Mouse (Mus musculus): ENCODE data around the gene Brox. TPM values are rescaled to one million over a fixed set of nuclear protein-coding genes. Genes with fewer than 3 reads are reported as not detected.
A peak's percentile ranks its signal among the peaks of the same experiment; 100 is the strongest.

The Brox gene
- polyA plus RNA-seq, 1 experiment from 2014 or later = 109 TPM

- H3K27me3 ChIP-seq (replicated peaks; ENCODE audit: control insufficient read depth, insufficient read depth, low read length) = no peaks in the 10 kb centered on the region
- no peak overlapping the region for H3K4me2 ChIP-seq (ENCODE audit: low read length)
- H3K4me1 ChIP-seq (ENCODE audit: control insufficient read depth, insufficient read depth, low read length) = no peaks in the 10 kb centered on the region
- no peak for DNase-seq (ENCODE audit: low spot score)
- 91% methylated on average over 4 of the region's 4 CpGs for WGBS
- H3K27ac ChIP-seq (ENCODE audit: low read depth, low read length) = no peak overlapping the region
- no peak for ATAC-seq
- H3K9ac ChIP-seq (ENCODE audit: low read length) = no peak overlapping the region
- peaks cover 88% of the 10 kb centered on the region for H3K36me3 ChIP-seq (ENCODE audit: control insufficient read depth, insufficient read depth, low read length)
- H3K4me3 ChIP-seq (ENCODE audit: low read depth, low read length) = no peak overlapping the region
- H3K9me3 ChIP-seq (replicated peaks; ENCODE audit: control insufficient read depth, low read length) = no peaks in the 10 kb centered on the region
These were observed 7.5 kb downstream of the Brox start for GRCm38 (mm10) chr1:183289576-183289975.

GRCm38 (mm10) chr1:183288351-183288750 is 8.7 kb downstream of the Brox start:
- no peaks in the 10 kb centered on the region for H3K9me3 ChIP-seq (replicated peaks; ENCODE audit: control insufficient read depth, low read length)
- DNase-seq (ENCODE audit: low spot score) = no peak
- WGBS = 87% methylated on average over 3 of the region's 3 CpGs
- no peaks in the 10 kb centered on the region for H3K27me3 ChIP-seq (replicated peaks; ENCODE audit: control insufficient read depth, insufficient read depth, low read length)
- H3K4me3 ChIP-seq (ENCODE audit: low read depth, low read length) = no peak overlapping the region
- no peaks in the 10 kb centered on the region for H3K4me1 ChIP-seq (ENCODE audit: control insufficient read depth, insufficient read depth, low read length)
- peaks cover 91% of the 10 kb centered on the region for H3K36me3 ChIP-seq (ENCODE audit: control insufficient read depth, insufficient read depth, low read length)
- no peak overlapping the region for H3K27ac ChIP-seq (ENCODE audit: low read depth, low read length)
- no peak overlapping the region for H3K9ac ChIP-seq (ENCODE audit: low read length)
- ATAC-seq = no peak
- H3K4me2 ChIP-seq (ENCODE audit: low read length) = no peak overlapping the region

DNA sequence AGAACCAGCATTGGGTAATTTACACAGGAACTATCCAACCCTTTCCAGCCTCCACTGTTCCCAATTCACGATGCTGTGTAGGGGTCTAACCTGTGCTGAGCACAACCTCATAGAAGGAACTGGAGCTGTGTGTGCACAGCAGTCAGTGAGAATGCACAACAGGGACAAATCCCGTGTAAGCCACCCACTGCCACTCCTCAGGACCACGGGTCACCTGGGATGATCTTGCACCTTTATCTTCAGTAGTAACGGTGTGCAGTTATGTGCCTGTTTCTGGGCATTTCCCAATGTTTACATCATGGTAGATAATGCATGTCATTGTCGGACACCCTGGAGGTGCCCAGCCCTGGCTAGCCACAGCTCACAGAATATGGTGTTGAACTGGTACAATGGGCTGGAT is 21.3 kb downstream of the Brox start:
- no peak overlapping the region for H3K4me2 ChIP-seq (ENCODE audit: low read length)
- WGBS = 89% methylated on average over 5 of the region's 5 CpGs

GRCm38 (mm10) chr1:183274385-183274784 is 22.7 kb downstream of the Brox start:
- Histone ChIP-seq H3K36me3 (ENCODE audit: control insufficient read depth, insufficient read depth, low read length) (peaks cover 23% of the 10 kb centered on the region), H3K9me3 (replicated peaks; ENCODE audit: control insufficient read depth, low read length) (no peaks in the 10 kb centered on the region), H3K4me3 (ENCODE audit: low read depth, low read length) (no peak overlapping the region), H3K9ac (ENCODE audit: low read length) (no peak overlapping the region), H3K4me1 (ENCODE audit: control insufficient read depth, insufficient read depth, low read length) (no peaks in the 10 kb centered on the region), H3K27me3 (replicated peaks; ENCODE audit: control insufficient read depth, insufficient read depth, low read length) (no peaks in the 10 kb centered on the region), H3K4me2 (ENCODE audit: low read length) (no peak overlapping the region), H3K27ac (ENCODE audit: low read depth, low read length) (no peak overlapping the region)
- DNase-seq (ENCODE audit: low spot score) (no peak), ATAC-seq (no peak)
- WGBS = 79% methylated on average over 3 of the region's 3 CpGs

More for the DNA sequence above, 21.3 kb downstream of the Brox start:
- ATAC-seq = no peak
- no peak for DNase-seq (ENCODE audit: low spot score)
- Histone ChIP-seq H3K27ac (ENCODE audit: low read depth, low read length) (no peak overlapping the region), H3K9me3 (replicated peaks; ENCODE audit: control insufficient read depth, low read length) (no peaks in the 10 kb centered on the region), H3K36me3 (ENCODE audit: control insufficient read depth, insufficient read depth, low read length) (peaks cover 36% of the 10 kb centered on the region), H3K27me3 (replicated peaks; ENCODE audit: control insufficient read depth, insufficient read depth, low read length) (no peaks in the 10 kb centered on the region), H3K4me3 (ENCODE audit: low read depth, low read length) (no peak overlapping the region), H3K4me1 (ENCODE audit: control insufficient read depth, insufficient read depth, low read length) (no peaks in the 10 kb centered on the region), H3K9ac (ENCODE audit: low read length) (no peak overlapping the region)

DNA sequence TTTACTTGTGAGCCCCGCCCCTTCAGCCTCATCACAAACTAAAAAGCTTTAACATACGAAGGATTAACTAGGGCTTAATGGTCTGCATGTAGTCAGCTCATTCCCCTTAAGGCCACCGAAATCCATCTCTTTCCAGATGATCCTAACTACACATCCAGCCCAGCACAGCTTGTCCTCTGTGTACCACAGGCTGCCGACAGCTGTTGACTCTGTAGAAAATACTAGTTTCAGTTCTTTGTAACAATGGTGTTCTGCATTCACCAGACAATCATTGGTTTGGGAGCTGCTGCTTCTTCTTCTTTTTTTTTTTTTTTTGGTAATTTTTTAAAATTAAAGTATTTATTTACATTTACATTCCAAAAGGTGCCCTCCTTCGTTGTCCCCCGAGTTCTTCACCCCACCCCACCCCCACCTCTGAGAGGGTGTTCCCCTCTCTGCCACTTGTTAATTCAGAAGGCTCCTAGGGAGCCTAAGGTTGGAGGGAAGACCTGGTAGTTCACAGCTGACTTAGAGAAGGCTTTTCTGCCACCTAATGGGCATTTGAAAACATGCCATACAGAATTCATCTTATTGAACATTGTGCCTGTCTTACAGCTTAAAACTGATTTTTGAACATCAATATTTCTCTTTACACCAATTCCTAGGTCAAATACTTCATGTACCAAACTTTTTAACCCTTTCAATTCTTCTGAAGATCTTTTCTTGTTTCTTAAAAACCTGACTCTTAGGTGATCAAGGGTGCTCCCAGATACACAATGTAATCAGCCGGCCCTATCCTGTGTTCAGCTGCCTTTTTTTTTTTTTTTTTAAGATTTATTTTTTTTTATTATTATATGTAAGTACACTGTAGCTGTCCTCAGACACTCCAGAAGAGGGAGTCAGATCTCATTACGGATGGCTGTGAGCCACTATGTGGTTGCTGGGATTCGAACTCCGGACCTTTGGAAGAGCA is 23.9 kb downstream of the Brox start:
- peak; percentile 79 for DNase-seq (ENCODE audit: low spot score)

DNA sequence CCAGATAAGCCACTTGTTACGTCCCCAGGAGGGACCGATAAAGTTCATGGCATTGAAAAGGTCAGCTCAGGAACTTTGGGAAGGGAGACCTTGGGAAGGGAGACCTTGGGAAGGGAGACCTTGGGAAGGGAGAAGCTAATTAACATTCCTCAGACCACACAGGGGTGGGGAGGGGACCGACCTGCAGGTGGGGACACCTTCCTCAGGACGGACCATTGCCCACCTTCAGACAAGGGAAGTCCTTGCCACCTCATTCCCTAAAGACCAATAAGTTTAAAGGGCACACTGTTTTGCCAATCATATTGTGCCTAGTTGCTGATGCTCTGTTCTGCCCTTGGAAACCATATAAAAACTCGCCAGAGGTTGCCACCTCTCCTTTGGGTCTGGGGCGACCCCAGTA is 29.4 kb downstream of the Brox start:
- ATAC-seq (no peak), DNase-seq (ENCODE audit: low spot score) (no peak)
- H3K4me3 ChIP-seq (ENCODE audit: low read depth, low read length) = no peak overlapping the region
- no peak overlapping the region for H3K27ac ChIP-seq (ENCODE audit: low read depth, low read length)
- no peaks in the 10 kb centered on the region for H3K4me1 ChIP-seq (ENCODE audit: control insufficient read depth, insufficient read depth, low read length)
- H3K27me3 ChIP-seq (replicated peaks; ENCODE audit: control insufficient read depth, insufficient read depth, low read length) = no peaks in the 10 kb centered on the region
- H3K9ac ChIP-seq (ENCODE audit: low read length) = no peak overlapping the region
- H3K36me3 ChIP-seq (ENCODE audit: control insufficient read depth, insufficient read depth, low read length) = no peaks in the 10 kb centered on the region
- WGBS = 76% methylated on average over 6 of the region's 6 CpGs
- H3K9me3 ChIP-seq (replicated peaks; ENCODE audit: control insufficient read depth, low read length) = no peaks in the 10 kb centered on the region
- H3K4me2 ChIP-seq (ENCODE audit: low read length) = no peak overlapping the region

More for the DNA sequence above, 23.9 kb downstream of the Brox start:
- H3K9me3 ChIP-seq (replicated peaks; ENCODE audit: control insufficient read depth, low read length) = no peaks in the 10 kb centered on the region
- no peak overlapping the region for H3K27ac ChIP-seq (ENCODE audit: low read depth, low read length)
- ATAC-seq = no peak
- no peaks in the 10 kb centered on the region for H3K4me1 ChIP-seq (ENCODE audit: control insufficient read depth, insufficient read depth, low read length)
- H3K9ac ChIP-seq (ENCODE audit: low read length) = no peak overlapping the region
- H3K27me3 ChIP-seq (replicated peaks; ENCODE audit: control insufficient read depth, insufficient read depth, low read length) = no peaks in the 10 kb centered on the region
- WGBS = 64% methylated on average over 10 of the region's 10 CpGs
- H3K4me3 ChIP-seq (ENCODE audit: low read depth, low read length) = no peak overlapping the region
- H3K36me3 ChIP-seq (ENCODE audit: control insufficient read depth, insufficient read depth, low read length) = peaks cover 12% of the 10 kb centered on the region
- no peak overlapping the region for H3K4me2 ChIP-seq (ENCODE audit: low read length)

GRCm38 (mm10) chr1:183265921-183266467 is 31.1 kb downstream of the Brox start:
- 78% methylated on average over 14 of the region's 14 CpGs for WGBS

GRCm38 (mm10) chr1:183264145-183265008 is 32.7 kb downstream of the Brox start:
- peak; percentile 11 for DNase-seq (ENCODE audit: low spot score)

More at GRCm38 (mm10) chr1:183265921-183266467, 31.1 kb downstream of the Brox start:
- H3K4me3 ChIP-seq (ENCODE audit: low read depth, low read length) = no peak overlapping the region
- no peak overlapping the region for H3K27ac ChIP-seq (ENCODE audit: low read depth, low read length)
- no peaks in the 10 kb centered on the region for H3K27me3 ChIP-seq (replicated peaks; ENCODE audit: control insufficient read depth, insufficient read depth, low read length)
- ATAC-seq (no peak), DNase-seq (ENCODE audit: low spot score) (no peak)
- no peaks in the 10 kb centered on the region for H3K36me3 ChIP-seq (ENCODE audit: control insufficient read depth, insufficient read depth, low read length)
- no peaks in the 10 kb centered on the region for H3K9me3 ChIP-seq (replicated peaks; ENCODE audit: control insufficient read depth, low read length)
- H3K4me2 ChIP-seq (ENCODE audit: low read length) = no peak overlapping the region
- H3K9ac ChIP-seq (ENCODE audit: low read length) = no peak overlapping the region
- H3K4me1 ChIP-seq (ENCODE audit: control insufficient read depth, insufficient read depth, low read length) = no peaks in the 10 kb centered on the region

More at GRCm38 (mm10) chr1:183264145-183265008, 32.7 kb downstream of the Brox start:
- Histone ChIP-seq H3K36me3 (ENCODE audit: control insufficient read depth, insufficient read depth, low read length) (no peaks in the 10 kb centered on the region), H3K4me2 (ENCODE audit: low read length) (no peak overlapping the region), H3K9ac (ENCODE audit: low read length) (no peak overlapping the region), H3K27ac (ENCODE audit: low read depth, low read length) (no peak overlapping the region), H3K9me3 (replicated peaks; ENCODE audit: control insufficient read depth, low read length) (no peaks in the 10 kb centered on the region), H3K27me3 (replicated peaks; ENCODE audit: control insufficient read depth, insufficient read depth, low read length) (no peaks in the 10 kb centered on the region), H3K4me3 (ENCODE audit: low read depth, low read length) (no peak overlapping the region), H3K4me1 (ENCODE audit: control insufficient read depth, insufficient read depth, low read length) (no peaks in the 10 kb centered on the region)
- 84% methylated on average over 13 of the region's 13 CpGs for WGBS
- no peak for ATAC-seq
